Mouse (Mus musculus) layer of hippocampus, adult 9-10 months (tissue): Measurements from ENCODE around the gene Atrnl1.

Experiments
- DNase-seq: peaks from one replicate; pipeline ENCODE4 v3.0.0; 2022; ENCODE audit warnings: low spot score

Gene Atrnl1

GRCm38 (mm10) chr19:57609361-57610057 is 1.3 kb upstream of the Atrnl1 start:
- no peak for DNase-seq

GRCm38 (mm10) chr19:57610058-57610475 is 767 bp upstream of the Atrnl1 start:
- no peak for DNase-seq

DNA sequence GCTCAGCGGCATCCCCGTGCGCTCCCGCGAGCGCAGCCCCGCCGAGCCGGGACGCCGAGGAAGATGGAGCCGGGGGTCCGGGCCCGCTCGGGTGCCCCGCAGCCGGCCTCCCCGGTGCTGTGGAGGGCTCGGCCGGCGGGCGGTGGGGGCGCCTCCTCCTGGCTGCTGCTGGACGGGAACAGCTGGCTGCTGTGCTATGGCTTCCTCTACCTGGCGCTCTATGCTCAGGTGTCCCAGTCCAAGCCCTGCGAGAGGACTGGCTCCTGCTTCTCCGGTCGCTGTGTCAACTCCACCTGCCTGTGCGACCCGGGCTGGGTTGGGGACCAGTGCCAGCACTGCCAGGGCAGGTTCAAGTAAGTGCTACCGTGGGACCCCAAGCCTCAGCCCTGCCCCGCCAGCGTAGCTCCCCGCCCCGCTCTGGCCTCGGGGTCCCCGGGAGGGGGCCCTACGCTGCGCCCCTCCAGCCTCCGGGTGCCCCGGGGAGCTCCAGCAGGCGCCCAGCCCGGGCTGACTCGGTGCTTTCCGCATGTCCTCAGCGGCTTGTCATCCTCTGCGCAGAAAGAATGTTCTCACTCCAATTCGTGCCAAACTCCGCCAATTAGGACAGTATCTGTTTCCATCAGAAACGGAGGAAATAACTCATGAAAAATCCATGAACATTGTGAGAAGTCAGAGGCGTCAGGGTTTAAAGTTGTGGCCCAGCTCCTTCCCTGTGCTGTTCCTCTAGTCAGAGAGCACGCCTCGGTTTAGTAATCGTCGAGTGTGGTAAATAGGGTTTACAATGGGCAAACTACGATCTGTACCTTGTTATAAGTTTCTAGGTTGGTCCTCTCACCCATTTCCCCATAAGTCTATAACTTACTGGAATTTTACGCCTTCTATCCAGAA is 701 bp downstream of the Atrnl1 start:
- no peak for DNase-seq

- no peak for DNase-seq
Measured at GRCm38 (mm10) chr19:57612179-57612472, 1.3 kb downstream of the Atrnl1 start.

- no peak for DNase-seq
Measured at GRCm38 (mm10) chr19:57615972-57616621, 5.3 kb downstream of the Atrnl1 start.

- no peak for DNase-seq
Measured at GRCm38 (mm10) chr19:57619088-57619487, 8.3 kb downstream of the Atrnl1 start.

DNA sequence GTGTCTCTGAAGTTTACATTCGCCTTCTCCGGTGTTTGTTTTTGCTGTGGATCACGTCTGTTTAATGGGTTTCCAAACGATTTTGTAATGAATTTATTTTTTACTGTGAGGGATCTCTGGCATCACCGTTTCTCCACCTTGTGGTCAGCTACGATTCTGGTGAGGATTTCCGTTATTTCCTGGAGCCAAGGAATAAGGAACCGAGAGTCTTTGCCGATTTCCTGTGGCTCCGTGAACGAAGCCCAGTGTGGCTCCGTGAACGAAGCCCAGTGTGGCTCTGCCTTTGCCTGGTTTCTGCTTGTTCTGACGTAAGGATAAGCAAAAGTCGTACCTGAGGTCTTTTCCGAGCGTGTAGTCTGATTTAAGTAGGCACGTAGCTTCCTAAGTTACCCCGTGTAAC is 11.0 kb downstream of the Atrnl1 start:
- no peak for DNase-seq

DNA sequence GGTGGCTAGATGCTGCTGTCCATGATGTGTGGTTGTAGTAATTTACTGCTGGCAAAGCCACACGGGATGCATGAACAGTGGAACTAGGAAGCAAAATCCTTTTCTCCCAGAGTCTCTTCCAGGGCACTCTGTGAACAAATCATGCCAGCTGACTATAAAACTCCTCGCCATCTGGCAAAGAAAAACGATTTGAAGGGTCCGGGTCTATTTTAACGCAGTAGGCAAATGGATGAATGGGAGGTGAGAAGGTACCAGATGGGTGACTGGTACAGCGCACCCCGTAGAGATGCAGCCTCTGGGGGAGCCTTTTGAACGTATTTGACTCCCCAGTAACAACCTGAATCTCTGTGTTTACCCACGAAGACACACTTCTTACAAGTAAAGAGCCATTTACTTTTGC is 14.9 kb downstream of the Atrnl1 start:
- DNase-seq, result no peak

GRCm38 (mm10) chr19:57627251-57627650 is 16.4 kb downstream of the Atrnl1 start:
- no peak for DNase-seq

DNA sequence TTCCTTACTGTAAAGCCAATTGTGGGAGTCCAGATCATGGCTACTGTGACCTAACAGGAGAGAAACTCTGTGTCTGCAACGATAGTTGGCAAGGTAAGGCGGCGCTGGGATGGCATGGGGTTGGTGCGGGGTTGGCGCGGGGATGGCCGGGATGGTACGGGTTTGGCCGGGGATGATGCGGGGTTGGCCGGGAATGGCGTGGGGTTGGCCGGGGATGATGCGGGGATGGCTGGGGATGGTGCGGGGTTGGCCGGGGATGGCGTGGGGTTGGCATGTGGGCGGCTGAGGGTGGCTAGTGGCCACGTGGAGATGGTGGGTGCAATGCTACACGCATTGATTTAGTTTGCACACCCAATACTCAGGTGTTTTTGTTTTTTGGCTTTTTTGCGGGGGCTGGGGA is 31.7 kb downstream of the Atrnl1 start:
- no peak for DNase-seq

GRCm38 (mm10) chr19:57642980-57643379 is 32.1 kb downstream of the Atrnl1 start:
- peak; percentile 18 for DNase-seq

- no peak for DNase-seq
Measured at GRCm38 (mm10) chr19:57648202-57648943, 37.5 kb downstream of the Atrnl1 start.

DNA sequence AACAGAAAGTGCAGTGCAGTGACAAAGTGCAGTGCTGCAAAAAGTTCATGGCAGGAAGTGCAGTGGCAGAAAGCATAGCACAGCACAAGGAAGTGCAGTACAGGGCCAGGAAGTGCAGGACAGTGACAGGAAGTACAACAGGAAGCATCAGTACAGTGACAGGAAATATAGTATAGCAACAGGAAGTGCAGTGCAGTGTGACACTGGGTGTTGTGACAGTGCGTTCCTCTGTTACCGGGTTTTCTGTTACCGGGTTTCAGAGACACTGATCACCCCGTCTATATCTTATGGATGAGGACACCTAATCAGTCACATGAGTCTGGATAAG is 38.1 kb downstream of the Atrnl1 start:
- DNase-seq, result no peak

DNA sequence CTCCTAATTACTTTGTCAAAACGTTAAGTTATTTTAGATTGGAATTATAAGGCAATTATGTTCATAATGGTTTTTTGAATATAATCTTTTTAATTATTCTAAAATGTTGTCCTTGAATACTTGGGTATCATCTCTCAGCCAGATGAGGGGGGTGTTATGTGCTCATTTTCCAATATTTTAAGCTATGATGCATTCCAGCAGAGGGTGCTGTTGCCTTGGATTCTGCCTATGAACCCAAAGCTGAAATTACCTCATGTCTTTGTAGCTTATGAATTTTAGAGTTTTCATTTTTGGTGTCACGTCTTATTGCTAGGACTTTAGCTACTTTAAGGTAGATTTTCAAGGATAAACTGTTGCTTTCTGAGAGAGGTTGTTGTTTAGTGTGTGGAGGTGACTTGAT is 44.2 kb downstream of the Atrnl1 start:
- DNase-seq, result peak; percentile 63

DNA sequence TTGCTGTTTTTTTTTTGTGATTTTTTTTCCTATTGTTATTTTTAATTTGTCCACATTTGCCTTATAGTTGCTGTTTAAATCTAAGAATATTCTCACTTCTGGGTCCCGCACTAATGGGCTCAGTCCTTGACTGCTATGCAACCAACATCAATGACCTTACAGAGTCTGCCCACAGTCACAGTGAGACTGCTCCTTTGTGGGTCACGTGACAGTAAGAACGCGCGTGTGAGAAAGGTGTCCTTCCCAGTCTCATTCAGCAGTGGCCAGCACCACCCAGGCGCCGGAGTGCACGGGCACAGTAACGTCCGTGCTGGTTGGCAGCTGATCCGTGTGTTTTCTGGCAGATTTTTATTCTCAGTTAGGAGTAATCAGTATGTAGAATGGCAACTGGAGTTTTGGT is 44.7 kb downstream of the Atrnl1 start:
- no peak for DNase-seq

DNA sequence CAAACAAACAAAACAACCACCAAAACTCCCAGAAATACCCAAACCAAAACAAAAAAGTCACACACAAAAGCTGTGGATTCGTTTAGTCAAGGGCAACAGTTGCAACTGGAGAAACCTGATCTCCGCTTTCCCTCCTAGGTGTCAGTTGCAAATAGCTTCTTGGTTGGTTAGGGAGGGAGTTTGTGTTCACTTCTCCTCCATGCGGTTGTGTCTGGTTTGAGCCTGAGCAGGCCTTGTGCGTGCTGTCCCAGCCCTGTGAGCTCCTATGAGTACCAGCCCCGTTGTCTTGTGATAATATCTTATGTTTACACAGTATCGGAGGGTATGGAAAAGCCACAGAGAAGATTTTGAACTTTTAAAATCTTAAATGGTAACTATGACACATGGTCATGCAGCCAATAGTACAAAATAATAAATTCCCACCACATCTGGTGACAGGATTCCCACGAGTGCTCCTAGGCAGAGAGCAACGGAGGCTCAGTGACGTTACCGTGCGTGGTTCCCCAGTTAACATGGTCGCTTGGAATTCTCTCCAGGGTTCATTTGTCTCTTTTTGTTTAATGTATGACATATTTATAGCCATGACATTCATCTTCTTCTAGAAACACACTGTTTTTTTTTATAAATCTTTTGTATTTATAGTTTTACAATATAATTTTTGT is 46.7 kb downstream of the Atrnl1 start:
- no peak for DNase-seq

DNA sequence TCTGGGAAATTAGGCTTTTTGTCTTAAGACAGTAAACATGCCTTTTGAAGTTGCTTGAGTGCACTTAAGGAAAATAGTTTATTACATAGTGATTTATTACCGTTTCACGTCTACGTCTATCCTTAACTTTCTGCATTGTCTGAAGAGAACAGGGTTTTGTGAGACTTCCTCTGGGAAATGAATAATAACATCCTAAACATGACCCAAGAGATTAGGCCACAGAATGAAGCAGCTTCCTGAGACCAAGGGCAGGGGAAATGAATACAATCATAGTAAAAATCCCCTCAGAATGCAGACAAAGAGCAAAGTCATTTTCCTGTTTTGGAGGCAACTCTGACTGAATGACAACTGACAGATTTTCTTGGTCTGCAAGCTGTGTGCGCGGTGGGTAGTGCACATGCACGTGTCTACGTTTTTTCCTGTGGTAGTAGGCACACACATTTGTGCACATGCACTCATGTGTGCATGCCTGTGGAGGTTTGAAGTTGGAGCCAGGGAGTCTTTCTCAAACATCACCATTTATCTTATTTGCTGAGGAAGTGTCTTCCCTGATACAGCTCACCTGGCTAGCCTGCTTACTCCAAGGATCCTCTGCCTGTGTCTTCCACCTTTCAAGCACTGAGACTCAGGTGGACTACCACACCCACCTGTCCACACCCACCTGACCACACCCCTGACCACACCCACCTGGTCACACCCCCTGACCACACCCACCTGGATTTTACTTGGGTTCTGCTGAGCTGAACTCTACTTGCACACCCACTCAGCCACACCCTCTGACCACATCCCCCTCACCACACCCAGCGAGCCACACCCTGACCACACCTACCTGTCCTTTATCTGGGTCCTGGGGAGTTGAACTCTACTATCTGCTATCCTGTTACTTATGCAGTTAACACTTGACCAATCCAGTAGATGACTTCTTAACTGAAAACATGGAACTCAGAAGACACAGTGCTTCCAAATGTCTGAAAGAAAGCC is 47.6 kb downstream of the Atrnl1 start:
- DNase-seq, result no peak

- DNase-seq, result no peak
Measured at GRCm38 (mm10) chr19:57667011-57667410, 56.2 kb downstream of the Atrnl1 start.

DNA sequence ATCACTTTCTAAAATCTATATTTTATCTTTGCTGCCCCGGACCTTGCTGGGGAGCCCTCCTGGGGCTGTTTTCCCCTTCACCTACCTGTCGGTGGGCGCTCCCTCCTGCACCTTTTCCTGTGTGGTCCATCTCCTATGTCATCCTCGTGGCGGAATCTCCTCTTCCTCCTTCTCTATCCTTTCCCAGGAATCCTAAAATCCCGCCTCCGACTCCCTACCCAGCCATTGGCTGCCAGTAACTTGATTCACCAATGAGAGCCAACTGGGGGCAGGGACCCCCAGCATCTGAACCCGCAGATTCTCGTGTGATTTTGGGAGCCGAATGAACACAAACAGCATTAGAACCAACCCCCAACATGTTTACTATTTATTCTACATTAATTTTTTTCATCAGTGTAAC is 57.1 kb downstream of the Atrnl1 start:
- DNase-seq, result no peak

- no peak for DNase-seq
Measured at GRCm38 (mm10) chr19:57679455-57679854, 68.6 kb downstream of the Atrnl1 start.

- DNase-seq, result no peak
Measured at GRCm38 (mm10) chr19:57686596-57686995, 75.8 kb downstream of the Atrnl1 start.
